ENCODE assay signal across 8 mouse cellular contexts in the genomic region with DNA sequence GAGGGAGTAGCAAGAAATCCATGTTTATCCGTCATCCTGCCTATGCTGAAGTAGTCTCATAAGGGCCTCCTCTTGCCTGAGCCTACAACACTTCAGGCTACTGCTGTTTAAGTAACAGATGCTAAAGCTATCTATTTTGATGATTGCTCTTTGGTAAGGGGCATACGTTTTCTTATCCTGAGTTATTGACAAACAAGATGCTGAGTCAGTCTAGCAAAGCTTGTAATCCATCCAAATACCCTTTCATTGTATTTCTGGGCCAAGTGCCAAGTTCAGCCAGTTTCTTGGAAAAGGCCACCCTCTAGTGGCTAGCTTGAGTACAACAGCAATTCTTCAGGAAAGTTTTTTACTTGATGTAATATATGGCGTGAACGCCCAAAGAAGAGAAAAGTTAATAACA. TPM values are rescaled to one million over a fixed set of nuclear protein-coding genes. Genes with fewer than 3 reads are reported as not detected.
A peak's percentile ranks its signal among the peaks of the same experiment; 100 is the strongest.
DNase-seq lines count a peak whose midpoint lies in the region; ATAC-seq and TF ChIP-seq lines count a peak whose summit lies in the region.

No protein-coding gene starts in this region.

- no peaks in the 10 kb centered on the region for H3K4me1 ChIP-seq in thymus, adult 2 months (replicated peaks; ENCODE audit: control insufficient read depth, insufficient read depth, low read length)
- no peaks in the 10 kb centered on the region for H3K4me1 ChIP-seq in kidney, embryonic 15.5 days
- H3K4me1 ChIP-seq in limb, embryonic 12.5 days (replicated peaks), result no peaks in the 10 kb centered on the region

- TF ChIP-seq CTCF in thymus, adult 2 months (IDR thresholded peaks at IDR 0.05; ENCODE audit: borderline replicate concordance, control insufficient read depth, extremely low read depth, insufficient read depth, low read length, poor library complexity), result no peak

- no peaks in the 10 kb centered on the region for H3K27me3 ChIP-seq in thymus, adult 2 months (ENCODE audit: control insufficient read depth, insufficient read depth, low read length)
- peaks cover 13% of the 10 kb centered on the region; the same call in 1 of the 2 replicates for H3K27me3 ChIP-seq in kidney, embryonic 15.5 days
- H3K27me3 ChIP-seq in limb, embryonic 12.5 days, result no peaks in the 10 kb centered on the region; the same call in 1 of the 2 replicates

- DNase-seq in thymus, adult 2 months, result peak; percentile 32
- DNase-seq in thymus, adult 18-20 months, result no peak
- peak; percentile 66 for DNase-seq in c-Kit-positive CD71-negative TER-119-negative erythroid progenitor cells, embryonic 14.5 days (ENCODE audit: low read depth)
- peak; percentile 71 for DNase-seq in forelimb bud, embryonic 11.5 days (ENCODE audit: low read depth, low spot score)
- DNase-seq in natural killer cell, adult 2 months (ENCODE audit: low spot score in 2 of 2), result peak; percentile 16 to 17
- DNase-seq in urinary bladder, postnatal 25 days (ENCODE audit: low spot score), result peak; percentile 64

- H3K4me2 ChIP-seq in kidney, embryonic 15.5 days, result no peak overlapping the region
- no peak overlapping the region for H3K4me2 ChIP-seq in limb, embryonic 12.5 days

- 27% methylated on average over 4 of the region's 4 CpGs for WGBS in thymus, adult 2 months
- WGBS in kidney, embryonic 15.5 days, result 31% methylated on average over 4 of the region's 4 CpGs
- 34% methylated on average over 4 of the region's 4 CpGs for WGBS in limb, embryonic 12.5 days

- H3K4me3 ChIP-seq in thymus, adult 2 months (ENCODE audit: control insufficient read depth, insufficient read depth, low read length), result no peak overlapping the region
- H3K4me3 ChIP-seq in kidney, embryonic 15.5 days (replicated peaks), result no peak overlapping the region
- H3K4me3 ChIP-seq in limb, embryonic 12.5 days (replicated peaks), result no peak overlapping the region

- ATAC-seq in kidney, embryonic 15.5 days (replicated peaks; ENCODE audit: low FRiP score), result 0 out of 2 replicates have a peak, but pooled peaks have one; percentile 33
- ATAC-seq in limb, embryonic 12.5 days (ENCODE audit: insufficient number of reproducible peaks, insufficient read depth, low FRiP score, low TSS enrichment, low read depth), result 0 out of 2 replicates have a peak, but pooled peaks have one; percentile 10

- TF ChIP-seq POLR2A in thymus, adult 2 months (IDR thresholded peaks at IDR 0.05; ENCODE audit: control insufficient read depth, extremely low read depth, insufficient read depth, low read length, poor library complexity), result no peak

- H3K36me3 ChIP-seq in thymus, adult 2 months (ENCODE audit: control insufficient read depth, insufficient read depth, low read length), result no peaks in the 10 kb centered on the region
- no peaks in the 10 kb centered on the region for H3K36me3 ChIP-seq in kidney, embryonic 15.5 days
- no peaks in the 10 kb centered on the region for H3K36me3 ChIP-seq in limb, embryonic 12.5 days

- no peak overlapping the region for H3K9ac ChIP-seq in kidney, embryonic 15.5 days
- no peak overlapping the region for H3K9ac ChIP-seq in limb, embryonic 12.5 days (replicated peaks)

- H3K27ac ChIP-seq in thymus, adult 2 months (ENCODE audit: control insufficient read depth, insufficient read depth, low read length), result no peak overlapping the region
- H3K27ac ChIP-seq in kidney, embryonic 15.5 days, result no peak overlapping the region
- no peak overlapping the region for H3K27ac ChIP-seq in limb, embryonic 12.5 days

- H3K9me3 ChIP-seq in kidney, embryonic 15.5 days (replicated peaks), result no peaks in the 10 kb centered on the region
- H3K9me3 ChIP-seq in limb, embryonic 12.5 days, result no peaks in the 10 kb centered on the region

RNA-seq across cellular contexts. Expression of gene Ptgs1, which starts 46.2 kb away (rescaled TPM):
- polyA plus RNA-seq in thymus, adult 2 months (2012; rRNA removed), result 12.7 and 15.0 TPM in 2 replicates
- polyA plus RNA-seq in kidney, embryonic 15.5 days (2015; fragmentation: Nextera tagmentation; extraction: Ambion mirVana), result 29.2 and 30.6 TPM in 2 replicates
- polyA plus RNA-seq in limb, embryonic 12.5 days (2016; fragmentation: Nextera tagmentation; extraction: Ambion mirVana), result 4.7 and 4.8 TPM in 2 replicates

Comparison
In these comparisons a context has a peak if more than half of its experiments do, and no peak if none do; other contexts are left out.
1. DNase-seq: peak in thymus, adult 2 months (single experiment), c-Kit-positive CD71-negative TER-119-negative erythroid progenitor cells, embryonic 14.5 days (single experiment), forelimb bud, embryonic 11.5 days (single experiment), natural killer cell, adult 2 months (2 of 2) and urinary bladder, postnatal 25 days (single experiment); none in thymus, adult 18-20 months (0 of 2).